Mouse (Mus musculus): ENCODE measurements around the gene Tmem100.

DNA sequence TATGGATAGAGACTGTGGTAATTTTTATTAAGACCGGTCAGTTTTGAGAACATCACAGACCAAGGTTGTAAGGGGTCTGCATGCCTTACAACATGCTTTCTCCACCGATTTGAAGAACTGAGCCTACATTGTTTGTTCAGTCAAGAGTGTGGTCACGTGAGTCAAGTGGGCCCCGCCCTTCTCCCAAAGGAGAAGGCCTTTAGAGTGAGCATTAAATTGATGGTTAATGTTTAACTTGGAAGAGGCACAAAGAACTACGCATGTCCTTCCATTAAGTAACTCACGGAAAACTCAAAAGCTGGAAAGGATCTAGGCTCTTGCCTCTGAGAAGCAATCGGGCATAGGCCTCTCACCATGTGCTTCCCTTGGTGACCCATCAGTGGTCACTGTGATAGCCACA lies 33.3 kb upstream of the Tmem100 start:
- no peak for TF ChIP-seq POLR2A (IDR thresholded peaks at IDR 0.05; ENCODE audit: low read depth, low read length)
- no peak for TF ChIP-seq CTCF (IDR thresholded peaks at IDR 0.05; ENCODE audit: extremely low read depth, insufficient read length, insufficient replicate concordance, low read depth, low read length)
